Mouse (Mus musculus) intestine, embryonic 15.5 days (tissue): Measurements from ENCODE around the gene 2410004B18Rik. TPM values are rescaled to one million over a fixed set of nuclear protein-coding genes. Genes with fewer than 3 reads are reported as not detected.
A peak's percentile ranks its signal among the peaks of the same experiment; 100 is the strongest.
"Not testable (repeated sequence)": the region's sequence is repeated elsewhere in the genome, so short reads cannot be mapped to it uniquely, and the experiment has no call there.

Experiments used
- ATAC-seq: fragments of 200-750 bp; cut with Nextera tagmentation; 2 replicates; pipeline ENCODE4 v1.8.0; 2017; ENCODE audit warnings: moderate TSS enrichment, moderate library complexity
- H3K27ac ChIP-seq: fragments of 300-500 bp; sonication (generic); 2 replicates; pipeline ENCODE4 v1.5.1; 2015; ENCODE audit warnings: mild to moderate bottlenecking, inconsistent platforms
- H3K27me3 ChIP-seq: fragments of 300-500 bp; sonication (generic); replicated peaks from 2 replicates; pipeline ENCODE4 v1.6.1; 2015; ENCODE audit warnings: inconsistent platforms
- H3K36me3 ChIP-seq: fragments of 300-500 bp; sonication (generic); 2 replicates; pipeline ENCODE4 v1.6.1; 2015; ENCODE audit warnings: inconsistent platforms
- H3K4me1 ChIP-seq: fragments of 300-500 bp; sonication (generic); replicated peaks from 2 replicates; pipeline ENCODE4 v1.6.1; 2015; ENCODE audit warnings: inconsistent platforms
- H3K4me2 ChIP-seq: fragments of 300-500 bp; sonication (generic); replicated peaks from 2 replicates; pipeline ENCODE4 v1.6.1; 2015; ENCODE audit warnings: mild to moderate bottlenecking, inconsistent platforms
- H3K4me3 ChIP-seq: fragments of 300-500 bp; sonication (generic); replicated peaks from 2 replicates; pipeline ENCODE4 v1.5.1; 2015; ENCODE audit warnings: inconsistent platforms
- H3K9ac ChIP-seq: fragments of 300-500 bp; sonication (generic); 2 replicates; pipeline ENCODE4 v1.6.1; 2015; ENCODE audit warnings: inconsistent platforms
- H3K9me3 ChIP-seq: fragments of 300-500 bp; sonication (generic); 2 replicates; pipeline ENCODE4 v1.6.1; 2016; ENCODE audit warnings: inconsistent platforms
- WGBS: fragments of 180-500 bp; shearing (Covaris S2); methylation state at CpG from one replicate; pipeline ENCODE4 v1.1.7; 2015; 5-methylcytosine and 5-hydroxymethylcytosine counted together
- polyA plus RNA-seq: library from polyadenylated mRNA; unstranded; fragments of >200 nt; fragmentation: Nextera tagmentation; extraction: Ambion mirVana; gene quantifications from 2 replicates; pipeline ENCODE4 v1.2.1, GENCODE M21; 2015

The 2410004B18Rik gene
- polyA plus RNA-seq, 1 experiment from 2014 or later, result 55.7 TPM

DNA sequence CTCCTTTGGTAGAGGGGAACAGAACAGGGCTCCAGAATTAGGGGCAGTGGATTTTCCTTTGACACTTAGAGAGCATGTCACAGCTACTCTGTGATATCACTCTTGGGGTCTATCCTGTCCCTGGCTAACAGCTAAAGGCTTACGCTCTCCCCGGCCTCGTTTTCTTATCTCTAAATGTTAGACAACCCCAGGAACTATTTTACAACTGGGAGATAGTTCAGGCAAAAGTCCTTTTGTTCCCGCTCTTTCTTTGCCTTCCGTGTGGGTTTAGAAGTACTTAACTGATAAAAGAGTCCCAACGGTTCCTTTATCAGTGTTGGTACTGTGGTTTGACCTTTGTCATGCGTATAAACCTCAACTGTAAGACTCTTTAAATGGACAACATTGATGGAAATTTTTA is 15.1 kb downstream of the 2410004B18Rik start:
- Histone ChIP-seq H3K36me3 (no peaks in the 10 kb centered on the region), H3K27me3 (no peaks in the 10 kb centered on the region), H3K9ac (no peak overlapping the region), H3K27ac (peak overlapping the region; percentile 65), H3K4me1 (peaks cover 5% of the 10 kb centered on the region), H3K4me2 (no peak overlapping the region), H3K9me3 (no peaks in the 10 kb centered on the region), H3K4me3 (no peak overlapping the region)
- ATAC-seq, result peak; percentile 79
- WGBS, result 62% methylated on average over 7 of the region's 7 CpGs

DNA sequence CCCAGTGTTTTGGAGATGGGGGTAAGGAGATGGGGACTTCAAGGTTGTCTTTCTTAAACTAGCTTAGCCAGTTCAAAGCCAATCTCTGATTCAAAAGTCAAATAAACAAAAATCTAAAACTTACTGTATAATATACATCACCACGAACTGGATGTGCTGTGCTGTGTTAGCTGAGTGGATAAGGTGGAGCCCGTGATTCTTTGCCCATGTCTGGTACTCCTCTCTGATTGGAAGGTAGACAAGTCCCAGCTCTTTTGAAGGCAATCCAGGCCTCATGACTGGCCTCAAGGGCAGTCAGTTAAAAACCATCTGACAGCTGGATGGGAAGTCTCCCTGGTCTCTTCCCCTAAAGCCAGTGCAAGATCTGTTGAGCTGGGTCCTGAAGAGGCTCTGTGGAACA is 15.6 kb downstream of the 2410004B18Rik start:
- H3K4me2 ChIP-seq, result no peak overlapping the region
- H3K27me3 ChIP-seq, result no peaks in the 10 kb centered on the region
- H3K9me3 ChIP-seq, result no peaks in the 10 kb centered on the region
- 72% methylated on average over 2 of the region's 2 CpGs for WGBS
- no peak overlapping the region for H3K4me3 ChIP-seq
- no peak overlapping the region for H3K27ac ChIP-seq
- H3K4me1 ChIP-seq, result peaks cover 5% of the 10 kb centered on the region
- no peak overlapping the region for H3K9ac ChIP-seq
- ATAC-seq, result 0 out of 2 replicates have a peak, but pooled peaks have one; percentile 24
- H3K36me3 ChIP-seq, result no peaks in the 10 kb centered on the region

DNA sequence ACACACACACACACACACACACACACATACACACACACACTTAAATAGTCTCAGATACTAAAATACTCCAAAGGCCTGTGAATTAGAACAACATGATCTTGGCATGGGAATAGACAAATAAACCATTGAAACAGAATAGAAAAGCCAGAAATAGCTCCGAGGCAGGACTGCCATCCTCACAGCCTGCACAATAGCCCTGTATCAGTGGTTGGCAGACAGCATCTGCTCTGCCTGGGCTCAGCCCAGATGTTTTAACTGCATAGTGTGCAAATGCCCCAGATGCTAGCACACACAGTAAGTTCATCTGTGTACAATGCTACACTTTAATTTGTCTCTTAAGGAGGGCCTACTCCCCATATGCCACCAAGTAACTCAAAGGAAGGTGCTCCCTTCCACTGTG is 22.0 kb downstream of the 2410004B18Rik start:
- H3K36me3 ChIP-seq, result no peaks in the 10 kb centered on the region
- H3K9me3 ChIP-seq, result no peaks in the 10 kb centered on the region
- H3K4me2 ChIP-seq, result no peak overlapping the region
- WGBS, result 68% methylated on average over 1 of the region's 1 CpGs
- no peaks in the 10 kb centered on the region for H3K27me3 ChIP-seq
- no peak for ATAC-seq
- H3K4me3 ChIP-seq, result no peak overlapping the region
- H3K9ac ChIP-seq, result no peak overlapping the region
- H3K27ac ChIP-seq, result no peak overlapping the region
- H3K4me1 ChIP-seq, result peaks cover 11% of the 10 kb centered on the region

DNA sequence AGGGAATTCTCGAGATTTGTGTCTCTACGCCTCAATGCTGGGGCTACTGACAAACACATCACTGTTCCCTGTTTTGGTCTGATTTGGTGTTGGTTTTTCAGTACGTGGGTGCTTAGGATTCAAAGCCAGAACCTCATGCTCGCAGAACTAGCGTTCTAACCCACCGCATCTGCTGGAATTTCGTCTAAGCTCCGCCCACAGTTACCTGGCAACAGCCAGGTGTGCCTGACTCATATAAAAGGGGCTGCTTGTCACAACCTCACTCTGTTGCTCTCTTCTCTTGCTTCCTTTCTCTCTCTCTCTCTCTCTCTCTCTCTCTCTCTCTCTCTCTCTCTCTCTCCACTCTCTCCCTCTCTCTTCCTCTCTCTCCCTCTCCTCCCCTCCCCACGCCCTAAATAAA is 24.6 kb downstream of the 2410004B18Rik start:
- Histone ChIP-seq H3K9me3 (no peaks in the 10 kb centered on the region), H3K27me3 (no peaks in the 10 kb centered on the region), H3K27ac (no peak overlapping the region), H3K36me3 (no peaks in the 10 kb centered on the region), H3K9ac (no peak overlapping the region), H3K4me1 (peaks cover 17% of the 10 kb centered on the region), H3K4me2 (no peak overlapping the region), H3K4me3 (no peak overlapping the region)
- ATAC-seq, result no peak
- WGBS, result 21% methylated on average over 9 of the region's 9 CpGs

DNA sequence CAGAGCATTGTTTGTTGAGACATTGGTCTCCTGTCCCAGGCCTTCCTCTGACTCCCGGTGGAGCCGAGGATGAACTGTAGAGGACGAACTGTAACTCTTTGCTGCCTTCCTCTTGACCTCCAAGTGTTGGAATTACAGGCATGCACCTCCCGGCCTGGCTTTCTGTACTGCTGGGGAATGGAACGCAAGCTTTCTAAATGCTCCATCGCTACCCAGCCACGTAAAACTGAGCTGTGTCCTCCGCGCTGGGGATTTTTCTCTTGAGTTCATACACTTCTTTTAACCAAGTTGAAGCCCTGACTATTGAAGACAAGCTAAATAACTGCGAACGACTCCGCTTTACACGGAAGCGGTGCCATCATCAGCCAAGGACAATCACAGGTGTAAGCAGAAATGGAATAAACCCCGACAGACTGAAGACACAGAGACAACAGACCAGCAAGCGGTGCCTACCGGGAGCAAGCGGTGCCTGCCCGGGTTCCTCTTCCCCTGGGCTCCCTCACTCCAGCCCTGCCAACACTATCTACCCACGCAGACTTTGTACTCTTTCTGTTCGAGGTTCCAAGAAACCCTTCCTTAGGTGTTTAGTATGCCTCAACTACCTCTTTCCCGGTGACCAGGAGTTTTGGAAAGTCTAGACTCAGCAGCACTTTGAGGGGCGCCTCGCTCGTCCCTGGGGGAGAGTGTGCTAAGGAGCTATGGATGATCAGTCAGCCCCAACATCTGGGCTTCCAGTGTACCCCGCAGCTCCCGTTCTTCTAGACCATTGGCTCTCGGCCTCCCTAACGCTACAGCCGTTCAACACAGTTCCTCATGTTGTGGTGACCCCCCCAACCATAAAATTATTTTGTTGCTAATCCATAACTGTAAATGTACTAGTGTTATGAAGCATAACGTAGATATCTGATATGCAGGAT is 25.5 kb downstream of the 2410004B18Rik start:
- WGBS, result 24% methylated on average over 31 of the region's 31 CpGs
- peaks cover 17% of the 10 kb centered on the region for H3K4me1 ChIP-seq
- H3K9ac ChIP-seq, result no peak overlapping the region
- peak overlapping the region; percentile 79 for H3K27ac ChIP-seq
- H3K9me3 ChIP-seq, result no peaks in the 10 kb centered on the region
- no peaks in the 10 kb centered on the region for H3K27me3 ChIP-seq
- H3K4me2 ChIP-seq, result peak overlapping the region; percentile 48
- H3K36me3 ChIP-seq, result no peaks in the 10 kb centered on the region
- peak; percentile 29 for ATAC-seq
- H3K4me3 ChIP-seq, result no peak overlapping the region

DNA sequence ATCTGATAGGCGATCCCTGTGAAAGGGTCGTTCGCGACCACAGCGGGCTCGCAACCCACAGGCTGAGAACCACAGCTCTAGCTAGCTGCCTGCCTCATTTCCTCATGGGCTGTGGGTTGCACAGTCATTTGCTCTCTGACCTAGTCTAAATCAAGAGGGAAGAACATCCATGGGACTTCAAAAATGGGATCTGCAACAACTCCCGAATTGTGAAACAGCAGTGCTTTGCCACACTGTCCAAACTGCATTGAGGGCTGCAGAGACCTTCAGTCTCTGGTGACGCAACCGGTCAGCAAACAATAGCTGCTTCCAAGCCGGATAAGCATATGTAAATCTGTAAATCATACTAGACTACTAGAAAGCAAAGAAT is 26.2 kb downstream of the 2410004B18Rik start:
- Histone ChIP-seq H3K4me2 (peak overlapping the region; percentile 48), H3K9me3 (no peaks in the 10 kb centered on the region), H3K36me3 (no peaks in the 10 kb centered on the region), H3K27me3 (no peaks in the 10 kb centered on the region), H3K9ac (no peak overlapping the region), H3K4me3 (no peak overlapping the region), H3K4me1 (peaks cover 17% of the 10 kb centered on the region), H3K27ac (peak overlapping the region; percentile 79)
- ATAC-seq, result peak; percentile 91
- 30% methylated on average over 10 of the region's 10 CpGs for WGBS

DNA sequence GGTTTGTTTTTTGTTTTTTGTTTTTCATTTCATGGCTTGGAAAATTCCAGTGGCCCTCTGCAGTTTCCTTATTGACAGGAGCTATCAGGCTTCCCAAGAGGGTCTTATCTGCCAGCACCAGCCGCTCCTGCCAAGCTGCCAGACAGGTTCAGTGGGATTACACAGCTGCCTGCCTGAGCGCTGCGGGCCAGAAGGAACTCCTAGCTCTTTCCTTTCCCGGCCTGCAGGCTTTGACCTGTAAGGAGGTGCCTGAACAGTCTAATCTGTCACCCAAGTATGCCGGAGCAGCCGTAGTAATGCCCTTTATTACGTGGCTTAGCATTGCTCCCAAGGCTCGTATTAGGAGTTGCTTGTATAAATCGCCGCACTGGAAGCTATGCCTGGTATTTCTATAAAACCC is 26.7 kb downstream of the 2410004B18Rik start:
- peaks cover 17% of the 10 kb centered on the region for H3K4me1 ChIP-seq
- H3K9ac ChIP-seq, result no peak overlapping the region
- H3K4me2 ChIP-seq, result peak overlapping the region; percentile 48
- ATAC-seq, result peak; percentile 95
- H3K36me3 ChIP-seq, result no peaks in the 10 kb centered on the region
- no peak overlapping the region for H3K4me3 ChIP-seq
- H3K27ac ChIP-seq, result peak overlapping the region; percentile 79
- H3K27me3 ChIP-seq, result no peaks in the 10 kb centered on the region
- H3K9me3 ChIP-seq, result no peaks in the 10 kb centered on the region
- 6% methylated on average over 10 of the region's 10 CpGs for WGBS

DNA sequence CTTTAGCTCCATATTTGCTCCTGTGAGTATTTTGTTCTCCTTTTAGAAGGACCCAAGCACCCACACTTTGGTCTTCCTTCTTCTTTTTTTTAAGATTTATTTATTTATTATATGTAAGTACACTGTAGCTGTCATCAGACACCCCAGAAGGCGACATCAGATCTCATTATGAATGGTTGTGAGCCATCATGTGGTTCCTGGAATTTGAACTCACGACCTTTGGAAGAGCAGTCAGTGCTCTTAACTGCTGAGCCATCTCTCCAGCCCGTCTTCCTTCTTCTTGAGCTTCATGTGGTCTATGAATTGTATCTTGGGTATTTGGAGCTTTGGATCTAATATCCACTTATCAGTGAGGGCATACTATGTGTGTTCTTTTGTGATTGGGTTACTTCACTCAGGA is 27.8 kb downstream of the 2410004B18Rik start:
- 67% methylated on average over 3 of the region's 3 CpGs for WGBS
- H3K4me3 ChIP-seq, H3K27ac ChIP-seq, H3K4me2 ChIP-seq, H3K9me3 ChIP-seq, H3K36me3 ChIP-seq, H3K27me3 ChIP-seq, H3K9ac ChIP-seq, ATAC-seq: not testable (repeated sequence)
- H3K4me1 ChIP-seq, result peaks cover 17% of the 10 kb centered on the region

DNA sequence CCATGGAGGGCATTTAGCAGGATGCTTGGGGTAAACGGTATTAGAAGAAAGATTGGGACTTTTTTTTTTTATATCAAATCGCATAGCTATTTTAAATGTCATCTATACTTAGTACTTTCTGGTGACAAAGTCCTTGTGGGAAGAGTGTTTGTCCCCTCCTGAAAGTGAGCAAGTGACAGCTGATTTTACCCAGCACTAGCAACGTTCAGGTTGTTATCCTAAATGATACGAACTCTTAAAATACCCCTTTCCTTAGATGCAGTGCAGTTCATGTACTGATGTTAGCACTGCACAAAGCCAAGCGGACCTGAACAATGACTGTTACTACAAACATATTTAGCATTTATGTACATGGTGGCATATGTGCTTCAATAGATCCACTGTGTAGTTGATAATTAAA is 29.0 kb downstream of the 2410004B18Rik start:
- no peaks in the 10 kb centered on the region for H3K27me3 ChIP-seq
- no peak overlapping the region for H3K9ac ChIP-seq
- H3K4me1 ChIP-seq, result peaks cover 17% of the 10 kb centered on the region
- no peak for ATAC-seq
- no peaks in the 10 kb centered on the region for H3K9me3 ChIP-seq
- no peaks in the 10 kb centered on the region for H3K36me3 ChIP-seq
- no peak overlapping the region for H3K4me2 ChIP-seq
- H3K4me3 ChIP-seq, result no peak overlapping the region
- 87% methylated on average over 5 of the region's 5 CpGs for WGBS
- no peak overlapping the region for H3K27ac ChIP-seq

DNA sequence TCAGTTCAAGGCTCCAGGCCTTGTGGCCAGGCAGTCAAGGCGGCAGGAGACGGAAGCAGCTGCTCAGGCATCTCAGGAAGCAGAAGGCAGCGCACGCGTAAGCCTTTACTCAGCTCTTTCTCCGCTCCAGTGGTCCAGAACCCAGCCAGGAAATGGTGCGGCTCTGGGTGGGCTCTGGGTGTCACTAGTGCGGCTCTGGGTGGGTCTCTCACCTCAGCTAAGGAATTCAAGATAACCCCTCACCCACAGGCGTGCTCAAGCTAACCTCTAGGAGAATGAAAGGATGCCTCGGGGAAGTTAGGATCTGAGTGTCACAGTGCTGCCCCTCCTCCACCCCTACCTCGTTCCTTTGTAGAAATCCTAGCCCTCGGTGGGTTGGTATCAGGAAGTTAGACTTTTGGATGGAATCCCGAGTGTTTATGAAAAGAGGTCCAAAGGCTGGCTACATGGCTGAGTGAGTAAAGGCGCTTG is 31.3 kb downstream of the 2410004B18Rik start:
- H3K4me2 ChIP-seq, result no peak overlapping the region
- H3K4me1 ChIP-seq, result peaks cover 6% of the 10 kb centered on the region; the same call in 1 of the 2 replicates
- 50% methylated on average over 14 of the region's 14 CpGs for whole genome bisulfite sequencing
- no peaks in the 10 kb centered on the region for H3K27me3 ChIP-seq
- H3K9me3 ChIP-seq, result no peaks in the 10 kb centered on the region
- no peak overlapping the region for H3K4me3 ChIP-seq
- ATAC-seq, result no peak
- H3K36me3 ChIP-seq, result no peaks in the 10 kb centered on the region
- H3K9ac ChIP-seq, result no peak overlapping the region
- no peak overlapping the region for H3K27ac ChIP-seq

DNA sequence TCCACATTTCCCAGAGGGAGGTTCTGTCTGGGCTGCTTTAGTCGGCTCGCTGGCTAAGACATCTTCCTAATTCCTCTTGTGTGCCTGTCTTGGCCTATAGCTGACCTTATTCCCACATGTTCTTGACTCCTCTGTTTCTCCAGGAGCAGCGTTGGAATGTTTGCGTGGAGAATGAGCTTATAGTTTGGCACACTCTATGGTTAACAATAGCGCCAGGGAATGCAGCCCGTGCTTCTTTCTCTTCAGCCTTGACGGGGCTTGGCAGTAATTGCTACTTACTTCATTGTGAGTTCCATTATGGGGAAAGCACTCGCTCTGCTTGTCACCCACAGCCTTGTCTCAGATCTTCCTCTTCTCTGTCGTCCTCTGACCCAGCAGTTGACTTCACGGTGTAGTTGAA is 33.7 kb downstream of the 2410004B18Rik start:
- WGBS, result 67% methylated on average over 10 of the region's 10 CpGs
- no peaks in the 10 kb centered on the region for H3K4me1 ChIP-seq

DNA sequence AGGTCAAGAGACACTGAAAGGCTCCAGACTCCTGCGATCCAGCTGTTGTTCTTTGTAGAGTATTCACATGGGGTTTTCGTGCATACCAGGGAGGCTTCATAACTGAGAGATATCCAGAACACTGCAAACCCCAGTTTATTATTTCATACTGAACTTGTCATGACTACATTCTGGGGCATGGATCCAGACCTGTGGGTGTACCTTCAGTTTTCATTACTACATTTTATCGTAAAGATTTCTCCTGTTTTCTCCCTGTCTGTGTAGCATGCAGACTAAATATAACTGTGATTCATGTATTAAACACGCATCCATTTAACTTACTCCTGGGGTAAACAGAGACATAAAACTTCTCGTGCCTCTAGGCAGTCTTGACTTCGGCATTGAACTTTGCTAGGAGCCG is 37.2 kb downstream of the 2410004B18Rik start:
- Histone ChIP-seq H3K4me3 (no peak overlapping the region), H3K27ac (no peak overlapping the region), H3K4me2 (no peak overlapping the region), H3K4me1 (no peaks in the 10 kb centered on the region), H3K9me3 (no peaks in the 10 kb centered on the region), H3K27me3 (no peaks in the 10 kb centered on the region), H3K36me3 (no peaks in the 10 kb centered on the region), H3K9ac (no peak overlapping the region)
- ATAC-seq, result no peak
- WGBS, result 79% methylated on average over 7 of the region's 7 CpGs

More for the DNA sequence above, 33.7 kb downstream of the 2410004B18Rik start:
- ATAC-seq, result no peak
- Histone ChIP-seq H3K4me2 (no peak overlapping the region), H3K27me3 (no peaks in the 10 kb centered on the region), H3K36me3 (no peaks in the 10 kb centered on the region), H3K9ac (no peak overlapping the region), H3K9me3 (no peaks in the 10 kb centered on the region), H3K27ac (no peak overlapping the region), H3K4me3 (no peak overlapping the region)
